Mouse (Mus musculus) liver, adult 2 months (tissue): Measurements from ENCODE around the gene Fshr. TPM values are rescaled to one million over a fixed set of nuclear protein-coding genes. Genes with fewer than 3 reads are reported as not detected.

Source experiments
- DNase-seq: peaks from one replicate; pipeline ENCODE4 v3.0.0-alpha.2; 2011; ENCODE audit warnings: low read depth, low spot score; ENCODE audit errors: extremely low read depth
- H3K27ac ChIP-seq: fragments of 200-500 bp; replicated peaks from 2 replicates; pipeline ENCODE4 v1.5.1; 2012; ENCODE audit warnings: low read depth, mild to moderate bottlenecking, control low read depth, inconsistent platforms, low read length; ENCODE audit not compliant: insufficient read depth
- H3K27me3 ChIP-seq: fragments of 200-500 bp; 2 replicates; pipeline ENCODE4 v1.6.1; 2012; ENCODE audit warnings: mild to moderate bottlenecking, moderate library complexity, low read length, inconsistent platforms; ENCODE audit not compliant: control insufficient read depth, insufficient read depth
- H3K36me3 ChIP-seq: fragments of 200-500 bp; 2 replicates; pipeline ENCODE4 v1.6.1; 2012; ENCODE audit warnings: low read length, inconsistent platforms; ENCODE audit not compliant: control insufficient read depth, insufficient read depth
- H3K4me1 ChIP-seq: fragments of 200-500 bp; 2 replicates; pipeline ENCODE4 v1.6.1; 2011; ENCODE audit warnings: low read length; ENCODE audit not compliant: control insufficient read depth, insufficient read depth
- H3K4me3 ChIP-seq: fragments of 200-500 bp; 2 replicates; pipeline ENCODE4 v1.5.1; 2011; ENCODE audit warnings: low read depth, mild to moderate bottlenecking, control low read depth, low read length, moderate library complexity; ENCODE audit not compliant: insufficient read depth
- H3K79me2 ChIP-seq: fragments of 200-500 bp; 2 replicates; pipeline ENCODE4 v1.6.1; 2012; ENCODE audit warnings: inconsistent platforms, mild to moderate bottlenecking, low read length, moderate library complexity; ENCODE audit not compliant: control insufficient read depth, insufficient read depth
- H3K9ac ChIP-seq: fragments of 200-500 bp; 2 replicates; pipeline ENCODE4 v1.6.1; 2012; ENCODE audit warnings: low read depth, mild to moderate bottlenecking, control low read depth, inconsistent platforms, low read length
- CTCF ChIP-seq: fragments of 200-500 bp; IDR thresholded peaks from 2 replicates; pipeline ENCODE4 v1.5.1; 2011; ENCODE audit warnings: low read depth, low read length, control low read depth
- POLR2A ChIP-seq: fragments of 200-500 bp; IDR thresholded peaks from 2 replicates; pipeline ENCODE4 v1.6.1; 2011; ENCODE audit warnings: low read length, control low read depth; ENCODE audit not compliant: insufficient read depth; ENCODE audit errors: extremely low read depth
- WGBS: fragments of 180-500 bp; shearing (Covaris S2); methylation state at CpG from one replicate; pipeline ENCODE4 v1.1.7; 2018; 5-methylcytosine and 5-hydroxymethylcytosine counted together
- polyA plus RNA-seq: library from polyadenylated mRNA; depleted of rRNA; stranded (reverse); fragments of >200 nt; gene quantifications from 2 replicates; pipeline ENCODE4 v1.2.3, GENCODE M21; 2012
- total RNA-seq: library from RNA; depleted of rRNA; stranded (reverse); fragments of >200 nt; gene quantifications from 2 replicates; pipeline ENCODE4 v1.2.3, GENCODE M21; 2014

The Fshr gene
- total and polyA plus RNA-seq, 2 experiments = not detected

DNA sequence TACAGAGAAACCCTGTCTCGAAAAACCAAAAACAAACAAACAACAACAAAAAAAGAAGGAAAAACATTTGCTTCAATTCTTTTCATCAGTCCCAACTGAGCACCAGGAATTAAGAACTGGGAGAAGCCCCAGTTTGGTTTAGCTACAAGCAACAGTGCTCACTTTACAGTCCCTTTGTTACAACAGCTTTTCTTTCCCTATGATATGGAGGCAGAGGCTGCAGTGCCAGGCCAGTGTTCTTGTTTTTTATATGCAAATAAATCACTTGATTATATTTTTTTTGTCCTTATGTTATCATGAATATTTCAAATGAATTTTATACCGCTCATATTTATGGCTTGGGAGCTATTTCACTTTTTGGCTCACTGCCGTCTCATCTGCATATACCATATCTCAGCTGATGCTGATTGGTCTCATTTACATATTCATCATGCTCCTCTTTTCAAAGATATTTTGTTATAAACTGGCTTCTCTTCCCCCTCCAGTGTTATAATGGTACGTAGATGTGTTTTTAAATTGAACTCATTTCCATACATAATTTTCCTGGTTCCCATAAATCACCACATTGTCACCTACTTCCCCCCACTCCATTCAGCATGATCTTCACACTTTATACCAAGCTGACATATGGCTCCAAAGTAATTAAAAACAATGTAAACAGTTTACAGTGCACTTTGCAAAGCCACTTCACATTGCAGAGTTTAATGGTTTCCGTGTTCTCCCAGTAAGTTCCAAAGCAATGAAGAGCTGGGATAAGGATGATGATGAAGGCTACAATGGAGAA lies 110.6 kb downstream of the Fshr start:
- no peaks in the 10 kb centered on the region for H3K79me2 ChIP-seq
- H3K27me3 ChIP-seq = no peaks in the 10 kb centered on the region
- H3K4me1 ChIP-seq = no peaks in the 10 kb centered on the region
- no peak for DNase-seq
- H3K9ac ChIP-seq = no peak overlapping the region
- 79% methylated on average over 5 of the region's 5 CpGs for WGBS
- TF ChIP-seq POLR2A (no peak), CTCF (no peak)
- no peak overlapping the region for H3K27ac ChIP-seq
- H3K4me3 ChIP-seq = no peak overlapping the region
- no peaks in the 10 kb centered on the region for H3K36me3 ChIP-seq

DNA sequence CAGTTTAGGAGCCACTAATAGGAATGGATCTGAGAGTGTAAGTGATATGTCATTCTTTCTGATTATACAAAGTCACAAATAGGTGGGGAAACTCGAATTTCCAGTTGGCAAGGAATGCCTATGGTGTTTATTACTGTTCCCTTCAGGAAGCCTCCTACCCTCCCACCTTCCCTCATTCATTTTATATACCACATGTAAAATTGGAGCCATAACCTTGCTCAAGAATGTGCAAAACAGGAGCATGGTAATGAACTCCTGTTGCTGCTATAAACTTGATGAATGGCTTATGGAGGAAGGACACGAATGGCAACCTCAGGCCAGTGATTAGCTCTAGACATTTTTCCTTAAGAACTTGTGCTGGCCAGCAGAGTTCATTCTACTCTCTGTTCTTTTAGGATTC lies 117.6 kb downstream of the Fshr start:
- no peak overlapping the region for H3K4me3 ChIP-seq
- H3K4me1 ChIP-seq = no peaks in the 10 kb centered on the region
- DNase-seq = no peak
- H3K9ac ChIP-seq = no peak overlapping the region
- no peak for TF ChIP-seq POLR2A
- TF ChIP-seq CTCF = no peak
- WGBS = 33% methylated on average over 2 of the region's 2 CpGs
- no peaks in the 10 kb centered on the region for H3K36me3 ChIP-seq
- H3K27me3 ChIP-seq = no peaks in the 10 kb centered on the region
- no peak overlapping the region for H3K27ac ChIP-seq
- no peaks in the 10 kb centered on the region for H3K79me2 ChIP-seq

DNA sequence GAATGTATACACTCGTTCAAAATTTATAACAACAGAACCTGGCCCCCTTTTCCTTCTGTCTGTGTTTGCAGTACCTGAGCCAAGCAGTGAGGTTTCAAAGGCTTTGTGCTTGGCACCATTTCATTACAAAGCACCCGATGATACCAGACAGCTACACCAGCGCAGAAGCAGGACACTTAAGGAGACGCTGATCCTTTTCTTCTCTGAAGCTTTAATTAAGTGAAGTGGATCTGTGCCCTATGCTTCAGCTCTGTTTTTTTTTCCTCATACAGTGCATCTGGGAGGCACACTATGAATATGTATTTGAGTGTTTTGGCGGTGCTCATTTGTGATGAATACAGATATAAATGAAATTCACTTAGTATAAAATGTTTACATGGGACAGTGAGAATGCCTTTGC lies 120.8 kb downstream of the Fshr start:
- Histone ChIP-seq H3K4me1 (no peaks in the 10 kb centered on the region), H3K27me3 (no peaks in the 10 kb centered on the region), H3K4me3 (no peak overlapping the region), H3K36me3 (no peaks in the 10 kb centered on the region), H3K27ac (no peak overlapping the region), H3K9ac (no peak overlapping the region), H3K79me2 (no peaks in the 10 kb centered on the region)
- no peak for TF ChIP-seq POLR2A
- no peak for TF ChIP-seq CTCF
- DNase-seq = no peak
- WGBS = 84% methylated on average over 5 of the region's 5 CpGs

DNA sequence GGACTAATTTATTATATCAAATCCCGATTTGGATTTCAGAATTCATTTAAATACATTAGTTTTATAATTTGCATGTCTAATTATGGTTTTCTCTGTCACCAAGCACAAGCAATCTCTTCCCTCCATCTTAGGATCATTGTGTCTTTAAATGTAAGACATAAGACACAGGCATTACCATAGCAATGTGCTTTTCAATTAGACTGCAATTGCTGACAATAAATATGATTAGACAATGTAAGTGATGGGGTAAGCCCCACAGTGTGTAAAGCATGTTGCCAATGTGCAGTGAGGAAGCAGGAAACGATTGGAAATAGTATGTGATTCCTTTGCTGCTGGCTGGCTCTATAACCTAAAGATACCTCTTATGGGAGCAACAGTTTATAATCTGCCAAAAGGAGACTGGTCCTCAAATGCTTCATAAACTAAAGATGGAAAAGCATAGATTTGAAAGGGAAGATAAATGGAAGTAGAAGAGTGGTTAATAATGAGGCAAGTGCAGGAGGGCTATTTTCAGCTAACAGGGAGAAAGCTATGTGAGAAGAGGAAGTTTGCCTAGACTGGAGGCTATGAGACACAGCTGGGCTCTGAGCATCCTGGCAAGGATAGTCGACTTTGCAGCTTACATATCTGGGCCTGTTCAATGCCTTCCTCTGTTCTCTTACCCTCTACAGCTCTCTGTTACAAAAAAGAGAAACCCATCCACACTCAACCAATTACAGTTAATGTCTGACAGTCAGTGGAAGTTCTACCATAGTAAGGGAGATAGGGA lies 136.0 kb downstream of the Fshr start:
- no peaks in the 10 kb centered on the region for H3K4me1 ChIP-seq
- no peak overlapping the region for H3K9ac ChIP-seq
- DNase-seq = no peak
- no peak overlapping the region for H3K4me3 ChIP-seq
- no peak overlapping the region for H3K27ac ChIP-seq
- TF ChIP-seq CTCF (no peak), POLR2A (no peak)
- 44% methylated on average over 3 of the region's 3 CpGs for WGBS
- H3K27me3 ChIP-seq = no peaks in the 10 kb centered on the region
- H3K36me3 ChIP-seq = no peaks in the 10 kb centered on the region
- H3K79me2 ChIP-seq = no peaks in the 10 kb centered on the region

DNA sequence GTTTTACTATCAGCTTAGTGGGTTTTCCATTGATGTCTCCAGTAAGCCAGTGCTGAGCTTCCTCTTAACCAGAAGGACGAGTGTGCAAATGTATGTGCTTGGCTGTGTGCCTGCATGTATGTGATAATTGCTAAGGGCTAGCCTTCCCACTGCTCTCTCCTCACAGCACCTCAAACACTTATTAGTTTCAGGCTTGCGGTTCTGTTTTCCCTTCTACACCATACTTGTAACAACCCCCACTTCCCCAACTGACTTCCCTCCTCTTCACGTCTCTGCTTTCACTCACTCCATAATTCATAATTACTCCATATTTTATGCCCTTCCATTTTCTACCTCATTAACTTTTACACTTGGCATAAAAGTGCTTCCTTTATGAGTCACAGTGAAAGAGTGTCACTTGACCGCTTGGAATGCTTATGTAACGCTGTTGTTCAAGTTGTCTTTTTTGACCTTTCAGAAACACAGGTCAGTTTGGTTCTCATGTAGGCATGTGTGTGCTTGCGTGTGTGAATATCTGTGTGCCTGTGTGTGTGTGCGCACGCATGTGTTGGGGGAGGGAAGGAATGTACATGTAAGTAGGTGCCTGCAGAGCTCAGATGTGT lies 138.0 kb downstream of the Fshr start:
- H3K4me1 ChIP-seq = no peaks in the 10 kb centered on the region
- no peak overlapping the region for H3K9ac ChIP-seq
- no peak overlapping the region for H3K4me3 ChIP-seq
- no peaks in the 10 kb centered on the region for H3K79me2 ChIP-seq
- H3K27ac ChIP-seq = no peak overlapping the region
- no peaks in the 10 kb centered on the region for H3K27me3 ChIP-seq
- no peak for DNase-seq
- no peaks in the 10 kb centered on the region for H3K36me3 ChIP-seq
- TF ChIP-seq CTCF (no peak), POLR2A (no peak)
- 82% methylated on average over 8 of the region's 8 CpGs for WGBS
